Mouse (Mus musculus): ENCODE data around the gene Cox4i2.

Cox4i2 gene

GRCm38 (mm10) chr2:152753944-152754711, at the start of gene Cox4i2:
Gene Cox4i2 (plus strand): TSS chr2:152754173.
- no peak for DNase-seq

- DNase-seq = peak; percentile 89
Measured at GRCm38 (mm10) chr2:152704256-152704605, 49.7 kb upstream of the Cox4i2 start.

GRCm38 (mm10) chr2:152704811-152705370, 49.1 kb upstream of the Cox4i2 start:
- peak; percentile 70 for DNase-seq

GRCm38 (mm10) chr2:152705993-152706571, 47.9 kb upstream of the Cox4i2 start:
- peak; percentile 71 for DNase-seq

GRCm38 (mm10) chr2:152707186-152707585, 46.8 kb upstream of the Cox4i2 start:
- no peak for DNase-seq

GRCm38 (mm10) chr2:152707627-152708026, 46.3 kb upstream of the Cox4i2 start:
- peak; percentile 82 for DNase-seq

GRCm38 (mm10) chr2:152709066-152709465, 44.9 kb upstream of the Cox4i2 start:
- DNase-seq = no peak

- no peak for DNase-seq
Measured at GRCm38 (mm10) chr2:152716241-152716772, 37.7 kb upstream of the Cox4i2 start.

- no peak for DNase-seq
Measured at GRCm38 (mm10) chr2:152717652-152718051, 36.3 kb upstream of the Cox4i2 start.

- no peak for DNase-seq
Measured at GRCm38 (mm10) chr2:152718076-152718475, 35.9 kb upstream of the Cox4i2 start.

- no peak for DNase-seq
Measured at GRCm38 (mm10) chr2:152723651-152724331, 30.2 kb upstream of the Cox4i2 start.

- DNase-seq = no peak
Measured at GRCm38 (mm10) chr2:152724332-152724723, 29.6 kb upstream of the Cox4i2 start.

- no peak for DNase-seq
Measured at GRCm38 (mm10) chr2:152725178-152725750, 28.7 kb upstream of the Cox4i2 start.

- no peak for DNase-seq
Measured at GRCm38 (mm10) chr2:152726213-152726612, 27.8 kb upstream of the Cox4i2 start.

- DNase-seq = no peak
Measured at GRCm38 (mm10) chr2:152726751-152727335, 27.1 kb upstream of the Cox4i2 start.

GRCm38 (mm10) chr2:152727795-152728510, 26.0 kb upstream of the Cox4i2 start:
- no peak for DNase-seq

GRCm38 (mm10) chr2:152728594-152728993, 25.4 kb upstream of the Cox4i2 start:
- no peak for DNase-seq

GRCm38 (mm10) chr2:152729013-152729635, 24.8 kb upstream of the Cox4i2 start:
- no peak for DNase-seq

GRCm38 (mm10) chr2:152729636-152730020, 24.3 kb upstream of the Cox4i2 start:
- no peak for DNase-seq

- no peak for DNase-seq
Measured at GRCm38 (mm10) chr2:152733201-152733600, 20.8 kb upstream of the Cox4i2 start.

GRCm38 (mm10) chr2:152734501-152734900, 19.5 kb upstream of the Cox4i2 start:
- no peak for DNase-seq

- DNase-seq = peak; percentile 82
Measured at GRCm38 (mm10) chr2:152734984-152735383, 19.0 kb upstream of the Cox4i2 start.
